Mouse (Mus musculus): Measurements from ENCODE around the gene Zfp689. TPM values are rescaled to one million over a fixed set of nuclear protein-coding genes. Genes with fewer than 3 reads are reported as not detected.

Zfp689 gene
- 2.5 and 3.5 TPM in 2 replicates for total RNA-seq (2012; rRNA removed)

DNA sequence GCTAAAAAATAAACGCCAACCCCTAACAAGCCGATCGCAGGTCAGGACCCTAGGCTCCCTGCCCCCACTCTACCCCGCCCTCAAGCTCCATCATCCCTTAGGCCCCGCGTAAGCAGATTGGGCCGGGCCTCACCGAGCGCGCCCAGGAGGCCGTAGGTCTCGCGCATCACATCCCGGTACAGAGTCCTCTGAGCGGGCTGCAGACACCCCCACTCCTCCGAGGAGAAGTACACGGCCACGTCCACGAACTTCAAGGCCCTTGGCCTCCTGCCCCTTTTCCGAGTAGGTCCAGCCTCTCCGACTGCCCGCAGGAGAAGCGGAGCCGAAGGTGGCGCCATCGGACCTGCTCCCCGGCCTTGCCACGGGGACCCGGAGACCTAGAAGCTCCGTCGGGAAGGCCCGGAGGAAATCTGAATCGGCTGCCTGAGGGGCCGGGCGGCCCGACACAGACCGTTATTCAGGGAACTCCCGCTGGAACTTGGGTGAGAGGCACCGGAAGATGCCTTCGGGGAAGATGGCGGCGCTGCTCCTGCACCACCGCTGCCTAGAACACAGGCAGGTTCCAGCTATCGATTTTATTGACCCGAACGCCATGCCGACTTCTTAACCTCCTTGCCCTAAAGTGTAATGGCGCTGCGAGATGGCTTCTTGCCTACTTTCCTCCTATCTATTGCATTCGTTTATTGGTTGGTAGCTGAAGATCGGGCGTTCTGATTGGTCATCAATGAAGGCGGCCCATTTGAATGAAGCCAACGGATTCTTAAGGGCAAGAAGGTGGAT is at the start of gene Zfp689:
Zfp689 (minus strand) TSS at position 638 of the 780 bp plus-strand sequence.
- Histone ChIP-seq H3K27ac (ENCODE audit: insufficient read depth, low read depth, low read length, poor library complexity, severe bottlenecking) (peak within 1 kb of the TSS; percentile 83), H3K9ac (ENCODE audit: insufficient read depth, low read depth, low read length, poor library complexity, severe bottlenecking) (peak within 1 kb of the TSS; percentile 94), H3K4me1 (ENCODE audit: control insufficient read depth in 2 of 2, insufficient read depth in 2 of 2, low read length in 2 of 2, poor library complexity in 1 of 2) (no peaks in the 10 kb centered on the region; a peak in 1 of 4 replicates), H3K4me3 (ENCODE audit: insufficient read depth in 1 of 2, low read depth in 1 of 2, low read length in 2 of 2, poor library complexity in 1 of 2, severe bottlenecking in 1 of 2) (peak within 1 kb of the TSS; percentile 95), H3K9me3 (ENCODE audit: control insufficient read depth, insufficient read depth, low read depth, low read length) (no peaks in the 10 kb centered on the region), H3K36me3 (ENCODE audit: control insufficient read depth, insufficient read depth, low read length, poor library complexity, severe bottlenecking) (peaks cover 13% of the 10 kb centered on the region; the same call in 1 of the 2 replicates)
- in situ Hi-C loops (cut with MboI; ENCODE audit: low sequenced_read_pairs in 2 of 2, unreplicated experiment in 2 of 2) = no loop called here
- TF ChIP-seq ZNF384 (IDR thresholded peaks at IDR 0.05; ENCODE audit: low read depth, low read length) = no peak
- TF ChIP-seq CHD2 (IDR thresholded peaks at IDR 0.05; ENCODE audit: low read depth, low read length) = peak; percentile 99
- peak; percentile 96 for TF ChIP-seq HCFC1 (IDR thresholded peaks at IDR 0.05; ENCODE audit: borderline replicate concordance, insufficient read depth, low read length)
- peak; percentile 97 for DNase-seq (ENCODE audit: low read depth, low spot score)

DNA sequence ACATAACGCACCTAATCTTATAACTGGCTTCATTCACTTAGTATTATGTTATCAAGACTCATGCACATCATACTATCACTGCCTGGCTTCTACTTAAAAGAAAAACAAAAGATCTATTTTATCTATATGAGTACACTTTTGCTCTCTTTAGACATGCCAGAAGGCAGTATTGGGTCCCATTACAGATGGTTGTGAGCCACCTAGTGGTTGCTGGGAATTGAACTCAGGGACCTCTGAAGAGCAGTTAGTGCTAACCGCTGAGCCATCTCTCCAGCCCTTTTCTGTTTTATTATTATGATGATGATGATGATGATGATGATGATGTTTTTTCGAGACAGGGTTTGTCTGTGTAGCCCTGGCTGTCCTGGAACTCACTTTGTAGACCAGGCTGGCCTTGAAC is 49.4 kb upstream of the Zfp689 start:
- no peak for DNase-seq (ENCODE audit: low read depth, low spot score)

DNA sequence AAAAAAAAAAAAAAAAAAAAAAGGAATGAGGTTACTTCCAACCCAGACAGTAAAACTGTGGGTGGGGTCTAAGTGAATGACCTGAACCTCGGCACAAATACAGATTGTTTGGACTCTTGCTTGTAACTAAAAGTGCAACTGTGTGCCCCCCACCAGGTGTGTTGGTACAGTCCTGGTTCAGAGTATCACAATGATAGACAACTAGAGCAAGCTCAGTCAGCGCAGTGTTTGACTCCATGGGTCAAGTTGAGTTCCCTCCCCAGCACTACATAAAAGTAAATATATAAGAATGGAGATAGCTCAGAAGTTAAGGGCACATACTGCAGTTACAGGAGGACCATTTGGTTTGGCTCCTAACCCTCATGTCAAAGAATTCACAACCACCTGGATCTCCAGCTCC is 48.4 kb upstream of the Zfp689 start:
- no peaks in the 10 kb centered on the region for H3K4me1 ChIP-seq (ENCODE audit: control insufficient read depth in 2 of 2, insufficient read depth in 2 of 2, low read length in 2 of 2, poor library complexity in 1 of 2)
- H3K9ac ChIP-seq (ENCODE audit: insufficient read depth, low read depth, low read length, poor library complexity, severe bottlenecking) = no peak overlapping the region
- no peaks in the 10 kb centered on the region for H3K9me3 ChIP-seq (ENCODE audit: control insufficient read depth, insufficient read depth, low read depth, low read length)
- H3K36me3 ChIP-seq (ENCODE audit: control insufficient read depth, insufficient read depth, low read length, poor library complexity, severe bottlenecking) = no peaks in the 10 kb centered on the region
- no peak for DNase-seq (ENCODE audit: low read depth, low spot score)
- no peak overlapping the region for H3K4me3 ChIP-seq (ENCODE audit: insufficient read depth in 1 of 2, low read depth in 1 of 2, low read length in 2 of 2, poor library complexity in 1 of 2, severe bottlenecking in 1 of 2)
- TF ChIP-seq ZNF384 (IDR thresholded peaks at IDR 0.05; ENCODE audit: low read depth, low read length) = 0 out of 2 replicates have a peak, but pooled peaks have one; percentile 24
- no peak for TF ChIP-seq ZC3H11A (IDR thresholded peaks at IDR 0.05; ENCODE audit: borderline replicate concordance, low read depth, low read length)
- in situ Hi-C loops (cut with MboI; ENCODE audit: low sequenced_read_pairs in 2 of 2, unreplicated experiment in 2 of 2) = no loop called here
- H3K27ac ChIP-seq (ENCODE audit: insufficient read depth, low read depth, low read length, poor library complexity, severe bottlenecking) = no peak overlapping the region

More for the DNA sequence above, 49.4 kb upstream of the Zfp689 start:
- no peaks in the 10 kb centered on the region for H3K36me3 ChIP-seq (ENCODE audit: control insufficient read depth, insufficient read depth, low read length, poor library complexity, severe bottlenecking)
- H3K9ac ChIP-seq (ENCODE audit: insufficient read depth, low read depth, low read length, poor library complexity, severe bottlenecking) = no peak overlapping the region
- no peaks in the 10 kb centered on the region for H3K9me3 ChIP-seq (ENCODE audit: control insufficient read depth, insufficient read depth, low read depth, low read length)
- H3K4me3 ChIP-seq (ENCODE audit: insufficient read depth in 1 of 2, low read depth in 1 of 2, low read length in 2 of 2, poor library complexity in 1 of 2, severe bottlenecking in 1 of 2) = no peak overlapping the region
- in situ Hi-C loops (cut with MboI; ENCODE audit: low sequenced_read_pairs in 2 of 2, unreplicated experiment in 2 of 2) = no loop called here
- no peak overlapping the region for H3K27ac ChIP-seq (ENCODE audit: insufficient read depth, low read depth, low read length, poor library complexity, severe bottlenecking)
- TF ChIP-seq ZNF384 (IDR thresholded peaks at IDR 0.05; ENCODE audit: low read depth, low read length) = no peak
- no peak for TF ChIP-seq CHD2 (IDR thresholded peaks at IDR 0.05; ENCODE audit: low read depth, low read length)
- no peak for TF ChIP-seq MAFK (IDR thresholded peaks at IDR 0.05; ENCODE audit: insufficient read depth, low read depth, low read length)
- TF ChIP-seq ZC3H11A (IDR thresholded peaks at IDR 0.05; ENCODE audit: borderline replicate concordance, low read depth, low read length) = no peak
- no peak for TF ChIP-seq HCFC1 (IDR thresholded peaks at IDR 0.05; ENCODE audit: borderline replicate concordance, insufficient read depth, low read length)
- no peaks in the 10 kb centered on the region for H3K4me1 ChIP-seq (ENCODE audit: control insufficient read depth in 2 of 2, insufficient read depth in 2 of 2, low read length in 2 of 2, poor library complexity in 1 of 2)

DNA sequence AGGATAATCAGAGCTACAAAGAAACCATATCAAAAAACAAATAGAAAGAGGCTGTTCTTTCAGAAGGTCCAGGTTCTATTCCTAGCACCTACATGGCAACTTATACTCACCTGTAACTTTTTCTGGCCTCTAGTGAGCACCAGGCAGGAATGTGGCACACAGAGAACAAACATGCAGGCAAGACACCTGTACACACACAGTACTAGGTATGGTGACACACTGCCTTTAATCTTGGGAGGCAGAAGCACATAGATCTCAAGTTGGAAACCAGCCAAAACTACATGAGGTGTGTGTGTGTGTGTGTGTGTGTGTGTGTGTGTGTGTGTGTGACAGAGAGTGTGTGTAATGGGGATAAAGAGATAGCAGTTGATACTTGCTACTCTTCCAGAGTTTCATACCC is 45.7 kb upstream of the Zfp689 start:
- no peaks in the 10 kb centered on the region for H3K4me1 ChIP-seq (ENCODE audit: control insufficient read depth in 2 of 2, insufficient read depth in 2 of 2, low read length in 2 of 2, poor library complexity in 1 of 2)
- H3K9ac ChIP-seq (ENCODE audit: insufficient read depth, low read depth, low read length, poor library complexity, severe bottlenecking) = no peak overlapping the region
- in situ Hi-C loops (cut with MboI; ENCODE audit: low sequenced_read_pairs in 2 of 2, unreplicated experiment in 2 of 2) = no loop called here
- TF ChIP-seq MAFK (IDR thresholded peaks at IDR 0.05; ENCODE audit: insufficient read depth, low read depth, low read length) (no peak), CHD2 (IDR thresholded peaks at IDR 0.05; ENCODE audit: low read depth, low read length) (no peak), ZC3H11A (IDR thresholded peaks at IDR 0.05; ENCODE audit: borderline replicate concordance, low read depth, low read length) (no peak), ZNF384 (IDR thresholded peaks at IDR 0.05; ENCODE audit: low read depth, low read length) (no peak), HCFC1 (IDR thresholded peaks at IDR 0.05; ENCODE audit: borderline replicate concordance, insufficient read depth, low read length) (no peak)
- no peak overlapping the region for H3K4me3 ChIP-seq (ENCODE audit: insufficient read depth in 1 of 2, low read depth in 1 of 2, low read length in 2 of 2, poor library complexity in 1 of 2, severe bottlenecking in 1 of 2)
- no peak overlapping the region for H3K27ac ChIP-seq (ENCODE audit: insufficient read depth, low read depth, low read length, poor library complexity, severe bottlenecking)
- no peaks in the 10 kb centered on the region for H3K9me3 ChIP-seq (ENCODE audit: control insufficient read depth, insufficient read depth, low read depth, low read length)
- no peak for DNase-seq (ENCODE audit: low read depth, low spot score)
- peaks cover 12% of the 10 kb centered on the region for H3K36me3 ChIP-seq (ENCODE audit: control insufficient read depth, insufficient read depth, low read length, poor library complexity, severe bottlenecking)

All from ES-E14 (cell line).